Mouse (Mus musculus): ENCODE measurements around the gene Arhgap10. TPM values are rescaled to one million over a fixed set of nuclear protein-coding genes. Genes with fewer than 3 reads are reported as not detected.

Arhgap10 gene
- polyA plus RNA-seq, 1 experiment from 2014 or later, result 3.8 TPM

- WGBS, result 72% methylated on average over 6 of the region's 6 CpGs
- Histone ChIP-seq H3K4me1 (ENCODE audit: control insufficient read depth, insufficient read depth, low read length) (no peaks in the 10 kb centered on the region), H3K27ac (ENCODE audit: low read depth, low read length) (no peak overlapping the region), H3K4me3 (ENCODE audit: low read depth, low read length) (no peak overlapping the region), H3K9me3 (ENCODE audit: control insufficient read depth, low read length) (no peaks in the 10 kb centered on the region), H3K4me2 (ENCODE audit: low read depth, low read length) (no peak overlapping the region), H3K9ac (replicated peaks; ENCODE audit: low read depth, low read length) (no peak overlapping the region), H3K36me3 (ENCODE audit: control insufficient read depth, insufficient read depth, low read length) (no peaks in the 10 kb centered on the region), H3K27me3 (ENCODE audit: control insufficient read depth, insufficient read depth, low read length) (no peaks in the 10 kb centered on the region)
- ATAC-seq (ENCODE audit: low read depth), result no peak
Measured at GRCm38 (mm10) chr8:77231834-77232233, 285.9 kb downstream of the Arhgap10 start.

GRCm38 (mm10) chr8:77231211-77231610, 286.5 kb downstream of the Arhgap10 start:
- no peaks in the 10 kb centered on the region for H3K9me3 ChIP-seq (ENCODE audit: control insufficient read depth, low read length)
- H3K27me3 ChIP-seq (ENCODE audit: control insufficient read depth, insufficient read depth, low read length), result no peaks in the 10 kb centered on the region
- H3K4me1 ChIP-seq (ENCODE audit: control insufficient read depth, insufficient read depth, low read length), result no peaks in the 10 kb centered on the region
- no peak overlapping the region for H3K27ac ChIP-seq (ENCODE audit: low read depth, low read length)
- H3K4me2 ChIP-seq (ENCODE audit: low read depth, low read length), result no peak overlapping the region
- WGBS, result 97% methylated on average over 1 of the region's 1 CpGs
- ATAC-seq (ENCODE audit: low read depth), result no peak
- no peak overlapping the region for H3K4me3 ChIP-seq (ENCODE audit: low read depth, low read length)
- no peak overlapping the region for H3K9ac ChIP-seq (replicated peaks; ENCODE audit: low read depth, low read length)
- H3K36me3 ChIP-seq (ENCODE audit: control insufficient read depth, insufficient read depth, low read length), result no peaks in the 10 kb centered on the region

GRCm38 (mm10) chr8:77228688-77229087, 289.1 kb downstream of the Arhgap10 start:
- no peak overlapping the region for H3K4me2 ChIP-seq (ENCODE audit: low read depth, low read length)
- no peaks in the 10 kb centered on the region for H3K4me1 ChIP-seq (ENCODE audit: control insufficient read depth, insufficient read depth, low read length)
- H3K27ac ChIP-seq (ENCODE audit: low read depth, low read length), result no peak overlapping the region
- ATAC-seq (ENCODE audit: low read depth), result no peak
- WGBS, result 87% methylated on average over 7 of the region's 7 CpGs
- H3K9me3 ChIP-seq (ENCODE audit: control insufficient read depth, low read length), result no peaks in the 10 kb centered on the region
- H3K27me3 ChIP-seq (ENCODE audit: control insufficient read depth, insufficient read depth, low read length), result no peaks in the 10 kb centered on the region
- no peak overlapping the region for H3K4me3 ChIP-seq (ENCODE audit: low read depth, low read length)
- H3K9ac ChIP-seq (replicated peaks; ENCODE audit: low read depth, low read length), result no peak overlapping the region
- no peaks in the 10 kb centered on the region for H3K36me3 ChIP-seq (ENCODE audit: control insufficient read depth, insufficient read depth, low read length)

GRCm38 (mm10) chr8:77227742-77228141, 290.0 kb downstream of the Arhgap10 start:
- H3K36me3 ChIP-seq (ENCODE audit: control insufficient read depth, insufficient read depth, low read length), result no peaks in the 10 kb centered on the region
- WGBS, result 97% methylated on average over 5 of the region's 5 CpGs
- H3K4me2 ChIP-seq (ENCODE audit: low read depth, low read length), result no peak overlapping the region
- H3K27me3 ChIP-seq (ENCODE audit: control insufficient read depth, insufficient read depth, low read length), result no peaks in the 10 kb centered on the region
- H3K27ac ChIP-seq (ENCODE audit: low read depth, low read length), result no peak overlapping the region
- no peak overlapping the region for H3K9ac ChIP-seq (replicated peaks; ENCODE audit: low read depth, low read length)
- H3K4me3 ChIP-seq (ENCODE audit: low read depth, low read length), result no peak overlapping the region
- ATAC-seq (ENCODE audit: low read depth), result no peak
- no peaks in the 10 kb centered on the region for H3K4me1 ChIP-seq (ENCODE audit: control insufficient read depth, insufficient read depth, low read length)
- H3K9me3 ChIP-seq (ENCODE audit: control insufficient read depth, low read length), result no peaks in the 10 kb centered on the region

DNA sequence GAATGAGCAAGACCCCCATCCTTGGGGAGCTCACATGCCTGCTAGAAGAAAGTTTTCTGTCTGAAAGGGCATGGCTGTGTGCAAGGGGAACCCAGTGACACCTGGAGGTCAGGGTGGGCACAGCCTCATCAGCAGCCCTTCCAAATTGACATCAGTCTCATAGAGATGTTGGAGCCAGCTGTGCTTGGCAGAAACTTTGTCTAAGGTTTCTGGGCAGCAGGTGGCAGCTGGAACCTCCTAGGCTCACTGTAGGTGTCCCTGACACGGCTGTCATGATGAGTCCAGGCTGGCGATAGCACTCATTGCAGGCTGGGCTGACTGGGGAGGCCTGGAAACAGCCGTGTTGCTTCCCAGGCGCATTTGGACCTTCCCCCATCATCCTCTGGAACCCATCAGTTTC, 294.6 kb downstream of the Arhgap10 start:
- WGBS, result 77% methylated on average over 4 of the region's 4 CpGs
- Histone ChIP-seq H3K4me2 (ENCODE audit: low read depth, low read length) (no peak overlapping the region), H3K27me3 (ENCODE audit: control insufficient read depth, insufficient read depth, low read length) (no peaks in the 10 kb centered on the region), H3K36me3 (ENCODE audit: control insufficient read depth, insufficient read depth, low read length) (no peaks in the 10 kb centered on the region), H3K9ac (replicated peaks; ENCODE audit: low read depth, low read length) (no peak overlapping the region), H3K9me3 (ENCODE audit: control insufficient read depth, low read length) (no peaks in the 10 kb centered on the region), H3K27ac (ENCODE audit: low read depth, low read length) (no peak overlapping the region), H3K4me3 (ENCODE audit: low read depth, low read length) (no peak overlapping the region), H3K4me1 (ENCODE audit: control insufficient read depth, insufficient read depth, low read length) (no peaks in the 10 kb centered on the region)
- ATAC-seq (ENCODE audit: low read depth), result no peak

DNA sequence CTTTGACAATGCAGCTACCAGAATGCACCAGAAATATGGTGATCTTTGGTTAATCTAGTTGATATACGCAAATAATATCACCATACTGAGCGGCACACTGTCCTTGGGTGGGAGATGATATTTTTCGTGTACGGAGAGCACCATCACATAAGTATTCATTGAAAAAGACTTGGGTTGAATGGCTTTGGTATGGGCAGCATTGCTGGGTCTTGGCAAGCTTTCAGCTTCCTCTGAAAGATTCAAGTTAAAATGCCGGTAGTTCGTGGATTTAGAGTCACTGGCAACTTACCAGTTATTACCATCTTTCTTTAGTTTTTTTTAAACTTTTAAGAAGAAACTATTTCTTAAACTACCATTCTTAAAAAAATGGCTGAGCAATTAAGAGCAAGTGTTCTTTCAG, 302.6 kb downstream of the Arhgap10 start:
- Histone ChIP-seq H3K9me3 (ENCODE audit: control insufficient read depth, low read length) (no peaks in the 10 kb centered on the region), H3K4me3 (ENCODE audit: low read depth, low read length) (no peak overlapping the region), H3K4me2 (ENCODE audit: low read depth, low read length) (no peak overlapping the region), H3K27ac (ENCODE audit: low read depth, low read length) (no peak overlapping the region), H3K4me1 (ENCODE audit: control insufficient read depth, insufficient read depth, low read length) (no peaks in the 10 kb centered on the region), H3K9ac (replicated peaks; ENCODE audit: low read depth, low read length) (no peak overlapping the region), H3K36me3 (ENCODE audit: control insufficient read depth, insufficient read depth, low read length) (no peaks in the 10 kb centered on the region), H3K27me3 (ENCODE audit: control insufficient read depth, insufficient read depth, low read length) (no peaks in the 10 kb centered on the region)
- no peak for ATAC-seq (ENCODE audit: low read depth)
- WGBS, result 89% methylated on average over 6 of the region's 6 CpGs

DNA sequence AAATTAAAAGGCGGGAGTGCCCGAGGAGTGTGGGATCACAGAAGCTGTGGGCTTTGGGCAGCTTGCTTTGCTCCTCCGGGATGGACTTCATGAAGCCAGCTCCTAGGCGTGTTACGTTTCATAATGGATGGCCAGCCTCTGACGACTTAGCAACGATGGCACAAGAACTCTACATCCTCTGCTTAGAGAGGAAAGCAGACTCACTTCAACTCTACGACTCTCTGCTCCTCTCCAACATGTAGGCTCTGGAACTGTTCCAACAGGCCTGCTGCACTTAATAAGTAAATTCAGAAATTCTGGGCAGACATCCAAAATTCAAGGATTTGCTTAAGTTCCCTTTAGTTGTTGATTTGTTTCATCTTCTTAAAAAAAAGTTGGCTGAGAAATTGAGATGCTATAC, 303.1 kb downstream of the Arhgap10 start:
- Histone ChIP-seq H3K4me1 (ENCODE audit: control insufficient read depth, insufficient read depth, low read length) (no peaks in the 10 kb centered on the region), H3K4me2 (ENCODE audit: low read depth, low read length) (no peak overlapping the region), H3K27ac (ENCODE audit: low read depth, low read length) (no peak overlapping the region), H3K27me3 (ENCODE audit: control insufficient read depth, insufficient read depth, low read length) (no peaks in the 10 kb centered on the region), H3K4me3 (ENCODE audit: low read depth, low read length) (no peak overlapping the region), H3K9me3 (ENCODE audit: control insufficient read depth, low read length) (no peaks in the 10 kb centered on the region), H3K9ac (replicated peaks; ENCODE audit: low read depth, low read length) (no peak overlapping the region), H3K36me3 (ENCODE audit: control insufficient read depth, insufficient read depth, low read length) (no peaks in the 10 kb centered on the region)
- WGBS, result 80% methylated on average over 8 of the region's 8 CpGs
- ATAC-seq (ENCODE audit: low read depth), result no peak

- ATAC-seq (ENCODE audit: low read depth), result no peak
- Histone ChIP-seq H3K4me1 (ENCODE audit: control insufficient read depth, insufficient read depth, low read length) (no peaks in the 10 kb centered on the region), H3K36me3 (ENCODE audit: control insufficient read depth, insufficient read depth, low read length) (no peaks in the 10 kb centered on the region), H3K4me3 (ENCODE audit: low read depth, low read length) (no peak overlapping the region), H3K9me3 (ENCODE audit: control insufficient read depth, low read length) (no peaks in the 10 kb centered on the region), H3K27me3 (ENCODE audit: control insufficient read depth, insufficient read depth, low read length) (no peaks in the 10 kb centered on the region), H3K9ac (replicated peaks; ENCODE audit: low read depth, low read length) (no peak overlapping the region), H3K4me2 (ENCODE audit: low read depth, low read length) (no peak overlapping the region), H3K27ac (ENCODE audit: low read depth, low read length) (no peak overlapping the region)
- 83% methylated on average over 3 of the region's 3 CpGs for WGBS
Measured at GRCm38 (mm10) chr8:77213893-77214464, 303.8 kb downstream of the Arhgap10 start.

DNA sequence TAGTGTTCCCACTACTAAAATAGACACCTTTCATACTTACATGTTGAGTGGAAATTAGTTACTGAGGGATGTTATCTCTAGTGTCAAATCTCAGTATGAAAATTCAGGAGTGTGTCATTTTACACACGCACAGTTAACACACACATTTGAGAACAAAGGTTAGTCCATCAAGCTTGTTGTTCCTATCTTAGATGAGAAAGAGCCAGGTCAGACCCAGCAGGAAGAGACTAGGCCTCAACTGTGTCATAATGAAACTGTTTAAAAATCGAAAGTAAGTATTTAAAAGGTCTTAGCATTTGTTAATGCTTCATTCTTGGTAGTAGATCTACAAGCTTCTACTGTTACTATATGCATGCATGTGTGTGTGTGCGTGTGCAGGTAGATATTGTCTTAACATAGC, 308.5 kb downstream of the Arhgap10 start:
- Histone ChIP-seq H3K4me2 (ENCODE audit: low read depth, low read length) (no peak overlapping the region), H3K27ac (ENCODE audit: low read depth, low read length) (no peak overlapping the region), H3K4me1 (ENCODE audit: control insufficient read depth, insufficient read depth, low read length) (no peaks in the 10 kb centered on the region), H3K4me3 (ENCODE audit: low read depth, low read length) (no peak overlapping the region), H3K9ac (replicated peaks; ENCODE audit: low read depth, low read length) (no peak overlapping the region), H3K36me3 (ENCODE audit: control insufficient read depth, insufficient read depth, low read length) (no peaks in the 10 kb centered on the region), H3K27me3 (ENCODE audit: control insufficient read depth, insufficient read depth, low read length) (no peaks in the 10 kb centered on the region), H3K9me3 (ENCODE audit: control insufficient read depth, low read length) (no peaks in the 10 kb centered on the region)
- no peak for ATAC-seq (ENCODE audit: low read depth)
- 90% methylated on average over 3 of the region's 3 CpGs for WGBS
